Mouse (Mus musculus): ENCODE measurements around the gene Slc3a1.

The Slc3a1 gene

GRCm38 (mm10) chr17:85038311-85038710, 10.1 kb downstream of the Slc3a1 start:
- no peak for DNase-seq

DNA sequence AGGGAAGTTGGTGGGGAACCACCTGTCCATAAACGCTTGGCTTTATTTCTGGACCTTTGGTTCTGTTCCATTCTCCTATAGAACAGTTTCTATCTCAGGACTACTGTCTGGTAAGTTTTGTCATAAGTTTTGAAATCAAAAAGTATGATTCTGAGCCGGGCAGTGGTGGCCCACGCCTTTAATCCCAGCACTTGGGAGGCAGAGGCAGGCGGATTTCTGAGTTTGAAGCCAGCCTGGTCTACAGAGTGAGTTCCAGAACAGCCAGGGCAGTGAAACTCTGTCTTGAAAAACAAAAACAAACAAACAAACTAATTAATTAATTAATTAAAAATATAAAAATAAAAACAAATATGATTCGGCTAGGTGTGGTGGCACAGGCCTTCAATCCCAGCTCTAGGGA, 10.6 kb downstream of the Slc3a1 start:
- DNase-seq: no peak

- DNase-seq: no peak
Measured at GRCm38 (mm10) chr17:85040913-85041312, 12.7 kb downstream of the Slc3a1 start.

GRCm38 (mm10) chr17:85042419-85042818, 14.2 kb downstream of the Slc3a1 start:
- DNase-seq: no peak

GRCm38 (mm10) chr17:85043404-85043816, 15.2 kb downstream of the Slc3a1 start:
- DNase-seq: no peak

GRCm38 (mm10) chr17:85044466-85044865, 16.3 kb downstream of the Slc3a1 start:
- DNase-seq: no peak

GRCm38 (mm10) chr17:85045160-85045559, 17.0 kb downstream of the Slc3a1 start:
- no peak for DNase-seq

DNA sequence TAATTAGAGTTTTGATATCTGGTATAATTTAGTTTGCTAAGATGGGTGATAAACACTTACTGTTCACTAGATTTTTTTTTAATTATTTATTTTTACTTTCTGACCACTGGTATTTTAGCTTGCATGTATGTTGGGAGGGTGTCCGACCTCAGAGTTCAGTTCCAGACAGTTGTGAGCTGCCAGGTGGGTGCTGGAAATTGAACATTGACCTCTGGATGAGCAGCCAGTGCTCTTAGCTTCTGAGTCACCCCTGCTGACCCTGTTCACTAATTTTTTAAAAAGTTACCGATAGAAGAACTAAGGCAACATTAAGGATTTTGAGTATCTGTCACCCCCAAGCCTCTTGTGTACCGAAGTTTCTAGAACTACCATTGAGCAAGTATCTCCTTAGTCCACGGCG, 20.2 kb downstream of the Slc3a1 start:
- DNase-seq: no peak

- DNase-seq: no peak
Measured at GRCm38 (mm10) chr17:85058276-85058675, 30.1 kb downstream of the Slc3a1 start.

DNA sequence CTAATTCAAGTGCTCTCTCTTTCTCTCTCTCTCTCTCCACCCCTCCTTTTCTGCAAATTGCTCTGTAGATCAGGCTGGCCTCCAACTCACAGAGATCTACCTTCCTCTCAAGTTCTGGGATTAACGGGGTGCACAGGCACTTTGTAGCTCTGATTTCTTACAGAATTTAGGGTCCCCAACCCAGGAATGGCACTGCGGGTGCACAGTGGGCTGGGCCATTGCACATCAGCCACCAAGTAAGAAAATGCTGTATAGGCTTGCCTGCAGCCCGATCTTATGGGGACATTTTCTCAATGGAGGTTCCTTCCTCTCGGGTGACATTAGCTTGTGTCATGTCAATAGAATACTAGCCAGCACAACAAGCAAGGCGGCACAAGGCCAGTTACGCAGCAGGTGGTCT, 31.0 kb downstream of the Slc3a1 start:
- DNase-seq: no peak

- no peak for DNase-seq
Measured at GRCm38 (mm10) chr17:85063560-85063959, 35.4 kb downstream of the Slc3a1 start.

GRCm38 (mm10) chr17:85067331-85067730, 39.2 kb downstream of the Slc3a1 start:
- no peak for DNase-seq

- no peak for DNase-seq
Measured at GRCm38 (mm10) chr17:85070658-85071057, 42.5 kb downstream of the Slc3a1 start.

DNA sequence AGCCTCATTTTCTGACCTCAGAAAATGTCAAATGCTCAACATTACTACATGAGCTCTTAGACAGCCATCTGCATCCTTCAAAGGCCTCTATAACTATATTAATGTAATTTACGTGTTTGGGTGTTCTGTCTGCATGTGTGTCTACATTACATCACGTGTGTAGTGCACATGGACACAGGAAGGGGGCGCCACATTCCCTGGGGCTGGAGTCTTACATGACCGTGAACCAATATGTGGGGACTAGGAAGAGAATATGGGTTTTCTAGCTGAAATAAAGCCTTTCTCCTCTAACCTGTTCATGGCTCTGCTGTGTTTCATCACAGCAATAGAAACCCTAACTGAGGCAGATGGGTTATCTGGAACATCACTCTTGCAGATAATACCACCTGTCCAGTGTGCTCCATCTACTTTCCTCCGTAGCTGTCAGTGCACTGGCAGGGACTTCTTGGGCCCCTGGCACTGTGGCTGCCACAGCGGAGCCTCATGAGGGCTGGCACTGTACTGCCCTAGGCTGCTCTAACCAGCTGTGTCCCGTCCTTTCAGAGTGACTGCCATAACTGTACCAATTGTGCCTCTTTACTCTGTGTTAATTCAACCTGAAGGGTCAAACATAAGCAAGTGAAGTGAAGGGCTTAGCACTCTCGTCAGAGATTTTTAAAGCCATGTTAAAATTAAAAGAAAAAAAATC, 43.1 kb downstream of the Slc3a1 start:
- DNase-seq: no peak

DNA sequence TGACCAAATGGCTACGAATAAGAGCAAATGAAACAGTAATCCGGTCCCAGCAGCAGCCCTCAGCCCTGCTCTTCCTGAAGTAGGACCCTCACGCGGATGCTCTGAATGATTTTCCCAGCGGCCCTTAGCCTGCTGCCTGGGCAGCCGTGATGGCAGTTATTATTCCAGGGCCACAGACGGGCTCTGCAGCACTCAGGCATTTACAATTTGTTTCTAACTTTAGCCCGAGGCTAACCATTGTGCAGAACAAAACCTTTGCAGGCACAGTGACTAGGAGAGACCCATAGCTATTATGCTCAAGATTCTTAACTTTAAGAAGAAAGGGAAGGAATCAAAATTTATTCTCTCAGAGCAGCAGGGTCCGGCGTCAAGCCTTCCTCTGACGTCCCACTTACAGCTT, 44.2 kb downstream of the Slc3a1 start:
- DNase-seq: no peak

DNA sequence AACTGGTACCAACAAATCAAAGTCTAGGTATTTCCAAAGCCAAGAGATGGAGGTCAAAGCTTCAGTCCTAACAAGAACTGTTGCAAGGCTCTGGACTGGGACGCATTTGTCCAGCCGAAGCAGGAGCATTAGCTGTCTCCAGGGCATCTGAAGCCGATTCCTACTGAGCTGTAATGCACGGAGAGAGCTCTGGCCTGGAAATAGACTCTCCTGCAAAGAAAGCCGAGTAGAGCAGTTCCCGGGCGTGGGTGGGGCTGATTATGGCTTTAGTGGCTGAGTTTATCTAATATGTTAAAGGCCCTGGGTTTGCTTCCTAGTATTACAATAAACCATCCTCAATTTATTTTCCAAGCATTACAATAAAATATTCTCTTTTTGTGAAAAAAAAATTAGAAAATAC, 45.0 kb downstream of the Slc3a1 start:
- DNase-seq: no peak

GRCm38 (mm10) chr17:85074083-85074482, 45.9 kb downstream of the Slc3a1 start:
- DNase-seq: no peak

DNA sequence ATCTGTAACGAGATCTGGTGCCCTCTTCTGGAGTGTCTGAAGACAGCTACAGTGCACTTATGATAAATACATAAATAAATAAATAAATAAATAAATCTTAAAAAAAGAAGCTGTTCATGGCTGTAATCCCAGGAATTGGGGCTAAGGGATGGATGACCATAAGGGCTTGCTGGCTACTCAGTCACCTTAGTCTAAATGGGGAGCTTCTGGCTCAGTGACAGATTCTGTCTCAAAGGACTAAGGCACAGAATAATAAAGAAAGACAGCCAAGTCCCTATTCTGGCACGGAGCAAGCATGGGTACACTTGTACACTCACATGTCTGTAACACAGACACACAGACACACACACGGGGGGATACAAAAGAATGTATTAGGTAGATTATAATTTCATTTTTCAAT, 51.1 kb downstream of the Slc3a1 start:
- no peak for DNase-seq

GRCm38 (mm10) chr17:85080781-85081180, 52.6 kb downstream of the Slc3a1 start:
- no peak for DNase-seq

DNA sequence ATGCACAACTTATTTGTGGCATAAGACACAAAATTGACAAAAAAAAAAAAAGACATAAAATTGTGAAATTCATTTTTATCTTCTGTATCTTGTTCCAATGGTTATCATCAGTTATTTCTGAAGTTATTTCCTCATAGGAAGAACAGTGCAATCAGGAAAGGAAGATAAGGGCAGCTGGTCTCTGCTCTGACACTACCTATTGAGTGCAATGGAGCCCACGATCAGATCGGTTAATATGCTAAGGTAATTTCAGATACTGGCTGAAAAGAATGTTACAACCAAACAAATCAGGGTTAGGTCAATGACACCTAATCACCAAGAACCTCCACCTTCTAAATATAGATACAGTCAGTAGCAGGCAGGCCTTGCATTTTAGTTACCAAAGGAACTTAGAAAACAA, 57.2 kb downstream of the Slc3a1 start:
- no peak for DNase-seq

DNA sequence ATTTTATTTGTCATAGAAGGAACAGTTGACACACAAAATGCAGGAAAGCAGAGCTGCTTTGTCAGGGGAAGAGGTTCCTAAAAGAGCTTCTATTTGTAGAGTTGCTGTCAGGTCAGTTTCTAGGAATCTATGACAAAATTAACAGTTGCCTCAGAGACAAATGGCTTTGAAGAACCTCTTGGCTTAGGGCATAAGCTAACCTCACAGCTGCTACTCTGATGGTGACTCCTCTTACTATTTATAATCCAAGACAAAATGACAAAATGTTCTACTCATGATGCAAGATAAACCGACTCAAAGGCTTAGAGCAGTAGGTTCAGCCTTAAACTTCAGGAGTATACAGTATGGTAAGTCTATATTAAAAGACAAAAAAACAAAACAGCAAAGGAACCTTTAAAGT, 58.3 kb downstream of the Slc3a1 start:
- DNase-seq: no peak

GRCm38 (mm10) chr17:85087591-85087990, 59.4 kb downstream of the Slc3a1 start:
- DNase-seq: peak; percentile 54

- no peak for DNase-seq
Measured at GRCm38 (mm10) chr17:85088401-85088800, 60.2 kb downstream of the Slc3a1 start.

DNA sequence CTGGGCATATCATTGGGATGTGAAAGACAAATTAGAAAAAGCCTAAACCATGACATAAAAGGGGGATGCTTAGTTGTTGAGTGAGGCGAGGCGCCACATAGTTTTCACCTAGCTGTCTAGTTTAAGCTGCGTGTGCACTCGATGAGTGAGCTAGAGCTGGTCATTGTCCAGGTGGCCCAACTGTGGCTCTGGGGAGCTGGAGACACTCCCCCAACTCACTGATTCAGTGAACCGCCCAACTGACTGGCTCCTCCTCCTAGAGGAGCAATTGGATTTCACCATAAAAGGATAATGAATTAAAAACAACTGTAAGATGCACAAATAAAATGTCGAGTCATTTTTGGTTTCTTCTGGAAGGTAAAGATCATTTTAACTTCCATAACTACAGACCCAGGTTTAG, 60.8 kb downstream of the Slc3a1 start:
- DNase-seq: peak; percentile 29

DNA sequence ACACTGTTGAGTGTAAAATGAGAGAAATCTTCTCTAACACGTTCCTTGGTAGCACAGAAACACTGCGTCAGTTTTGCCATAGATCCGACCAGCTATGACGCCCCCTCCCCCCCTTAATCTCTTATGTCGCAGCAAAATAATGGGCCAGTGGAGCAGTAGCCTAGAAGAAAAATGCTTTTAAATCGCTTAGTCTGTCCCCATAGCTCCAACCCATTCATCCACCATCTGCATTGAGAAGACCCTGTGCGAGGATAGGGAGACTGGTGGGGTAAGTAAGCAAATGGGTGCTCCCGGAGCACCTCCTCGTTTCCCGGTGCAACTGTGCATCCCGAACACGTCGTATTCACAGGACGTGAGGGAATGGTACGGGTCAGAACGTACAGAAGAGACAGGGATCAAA, 61.4 kb downstream of the Slc3a1 start:
- no peak for DNase-seq

Measured in cerebellum, adult 11 months (tissue).